Mouse (Mus musculus) heart, postnatal 25 days (tissue): ENCODE measurements around the gene Chrm1. TPM values are rescaled to one million over a fixed set of nuclear protein-coding genes. Genes with fewer than 3 reads are reported as not detected.

ENCODE experiments used
- DNase-seq: peaks from one replicate; pipeline ENCODE4 v3.0.0; 2022; ENCODE audit warnings: low spot score
- intact Hi-C: fragments of 180-260 bp; cut with DNase I; formaldehyde crosslinking; loops from one replicate; pipeline ENCODE4 v1.15.1; 2025
- total RNA-seq, 2 experiments: library from RNA; stranded (reverse); gene quantifications; 2 replicates each; pipeline ENCODE4 v1.2.3; 2021

Gene Chrm1
- not detected for total RNA-seq

DNA sequence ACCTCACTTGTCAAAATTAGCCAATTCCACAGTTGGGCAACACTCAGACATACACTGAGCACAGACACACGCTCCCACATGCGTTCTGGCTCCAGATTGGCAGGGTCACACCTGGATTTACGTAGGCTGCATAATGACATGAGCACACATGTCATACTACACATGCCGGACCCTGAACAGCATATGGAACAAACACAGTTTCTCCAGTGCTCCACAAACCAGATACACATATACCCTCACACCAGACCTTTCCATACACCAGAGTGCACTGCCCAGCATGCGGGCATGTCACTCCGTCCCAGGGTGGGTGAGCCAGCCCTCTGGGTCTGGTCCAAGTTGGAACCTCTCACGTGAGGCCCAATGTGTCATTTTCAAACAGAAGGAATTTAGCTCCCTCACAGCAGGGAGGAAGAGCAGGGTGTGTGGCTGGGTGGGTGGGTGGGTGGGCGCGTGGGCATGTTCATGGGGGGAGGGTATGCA is at the start of gene Chrm1:
Gene Chrm1, plus strand, starts transcription at position 430 of the 480 bp plus-strand sequence.
- intact Hi-C loops = loop anchor here (2.0 kb wide), 1 partner anchor 19 kb away; no protein-coding TSS in a partner anchor
- no peak for DNase-seq

DNA sequence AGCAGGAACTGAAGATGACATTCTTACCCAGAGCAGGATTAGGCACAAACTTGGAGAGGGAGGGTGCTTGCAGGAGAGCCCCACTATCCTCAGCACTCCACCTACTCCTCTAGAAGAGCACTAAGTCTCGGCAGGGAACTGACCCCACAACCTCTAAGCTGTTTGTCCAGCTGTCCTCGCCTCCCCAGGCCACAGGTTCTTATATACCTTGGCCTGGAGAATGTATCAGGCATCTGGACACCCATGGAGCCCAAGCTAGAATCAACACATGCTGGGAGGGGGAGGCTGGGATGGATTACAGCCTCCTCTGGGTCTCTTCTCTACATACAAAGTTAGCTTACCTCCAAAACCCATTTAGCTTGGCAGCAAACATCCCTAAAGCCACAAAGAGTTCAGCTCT is 49.2 kb upstream of the Chrm1 start:
- DNase-seq = no peak
- intact Hi-C loops = no loop called here

DNA sequence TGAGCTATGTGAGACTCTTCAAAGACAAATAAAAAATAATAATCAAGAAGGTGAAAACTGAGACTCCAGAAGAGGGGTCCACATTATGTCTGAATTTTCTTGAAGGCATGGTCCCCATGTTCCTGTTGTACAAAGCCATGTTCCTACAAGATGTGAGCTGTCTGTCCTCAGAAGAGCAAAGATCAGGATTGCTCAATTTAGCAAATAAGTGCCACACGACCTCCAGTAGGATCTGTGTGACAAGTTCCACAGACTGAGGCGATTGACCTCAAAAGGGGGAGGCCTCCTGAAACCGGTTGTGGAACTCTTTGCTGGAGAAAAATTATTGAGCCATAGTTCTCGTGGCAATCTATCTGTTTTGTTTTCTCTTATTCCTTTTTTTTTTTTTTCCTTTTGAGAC is 47.3 kb upstream of the Chrm1 start:
- DNase-seq = no peak
- intact Hi-C loops = no loop called here

DNA sequence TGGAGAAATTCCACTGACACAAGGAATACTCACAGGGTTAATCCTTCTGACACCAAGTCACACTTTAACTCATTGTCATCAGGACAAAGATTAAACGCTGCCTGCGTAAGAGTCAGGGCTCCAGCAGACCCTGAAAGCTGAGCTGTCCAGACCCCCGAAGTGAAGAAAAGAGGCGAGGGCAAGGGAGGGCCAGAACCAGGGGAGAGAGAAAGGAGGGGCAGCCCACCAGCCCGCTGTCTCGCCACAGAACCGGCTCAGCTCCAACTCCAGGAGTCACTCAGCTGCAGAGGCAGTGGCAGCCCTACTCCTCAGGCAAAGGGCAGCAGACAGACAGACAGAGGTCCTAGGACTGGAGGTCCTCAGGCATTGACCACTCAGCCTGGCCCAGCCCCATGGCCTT is 45.7 kb upstream of the Chrm1 start, which contains the start of gene Slc22a6:
Gene Slc22a6, plus strand, starts transcription at position 136 of the 400 bp plus-strand sequence.
- intact Hi-C loops = no loop called here
- no peak for DNase-seq

DNA sequence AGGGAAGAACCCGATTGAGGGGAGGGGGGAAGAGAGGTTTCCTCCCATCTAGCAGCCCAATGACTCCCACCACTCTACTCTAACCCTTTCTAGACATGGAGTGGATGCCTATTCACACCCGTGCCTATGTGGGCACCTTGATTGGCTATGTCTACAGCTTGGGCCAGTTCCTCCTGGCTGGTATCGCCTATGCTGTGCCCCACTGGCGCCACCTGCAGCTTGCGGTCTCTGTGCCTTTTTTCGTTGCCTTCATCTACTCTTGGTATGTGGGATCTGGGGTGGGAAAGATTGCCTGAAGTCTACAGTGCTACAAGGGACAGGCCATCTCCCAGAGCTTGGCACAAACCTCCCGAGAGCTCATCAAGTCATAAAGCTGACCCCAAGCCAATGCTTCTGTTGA is 42.5 kb upstream of the Chrm1 start:
- intact Hi-C loops = no loop called here
- no peak for DNase-seq

DNA sequence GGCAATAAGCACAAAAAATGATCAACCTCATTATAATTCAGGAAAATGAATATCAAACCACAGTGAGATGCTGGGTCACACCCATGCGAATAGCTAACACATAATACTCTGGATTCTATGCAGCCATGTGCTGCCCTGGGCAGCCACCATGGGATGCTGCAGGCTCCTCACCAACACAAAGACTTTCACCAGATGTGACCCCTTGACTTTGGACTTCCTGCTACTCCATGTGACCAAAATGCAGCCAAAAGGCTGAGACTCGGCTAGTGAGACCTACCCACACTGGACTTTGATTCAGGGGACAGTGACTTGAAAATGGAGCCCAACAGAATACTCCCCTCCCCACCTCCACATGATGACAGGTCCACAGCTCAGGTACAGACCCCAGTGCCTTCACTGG is 33.3 kb upstream of the Chrm1 start:
- intact Hi-C loops = no loop called here
- no peak for DNase-seq

DNA sequence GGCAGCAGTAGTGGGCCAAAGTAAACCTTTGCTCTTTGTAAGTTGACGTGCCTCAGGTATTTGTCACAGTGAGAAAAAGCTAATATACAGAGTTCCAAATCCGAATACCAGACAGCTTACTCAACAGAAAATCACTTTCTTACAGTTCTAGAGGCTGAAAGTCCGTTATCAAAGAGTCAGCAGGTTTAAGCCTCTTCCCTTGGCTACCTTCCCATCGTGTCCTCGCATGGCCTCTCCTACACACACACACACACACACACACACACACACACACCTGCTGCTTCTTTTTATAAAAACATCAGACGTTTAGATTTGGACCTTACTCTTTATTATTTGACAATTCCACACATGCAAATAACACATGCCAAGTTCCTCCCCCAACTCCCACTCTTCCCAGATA is 32.8 kb upstream of the Chrm1 start:
- no peak for DNase-seq

DNA sequence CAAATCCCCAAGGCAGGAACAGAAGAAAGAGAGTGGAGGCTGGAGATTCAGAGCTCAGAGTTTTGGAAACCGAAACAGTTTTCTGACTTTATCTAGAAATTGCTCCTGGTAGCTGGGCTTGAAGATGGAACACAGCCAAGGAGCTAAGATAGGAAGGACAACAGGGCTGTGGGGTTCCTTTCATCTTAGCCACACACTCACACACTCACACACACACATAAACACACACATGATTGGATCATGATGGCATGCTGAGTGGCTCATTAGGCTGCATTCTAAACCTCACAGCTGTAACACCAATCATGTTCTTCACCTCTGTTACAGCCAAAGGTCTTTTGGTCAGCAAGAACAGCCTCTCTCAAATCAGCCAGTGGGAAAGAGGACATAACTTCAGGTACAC is 31.6 kb upstream of the Chrm1 start:
- intact Hi-C loops = no loop called here
- DNase-seq = no peak

More for the DNA sequence above, 32.8 kb upstream of the Chrm1 start:
- intact Hi-C loops = no loop called here

DNA sequence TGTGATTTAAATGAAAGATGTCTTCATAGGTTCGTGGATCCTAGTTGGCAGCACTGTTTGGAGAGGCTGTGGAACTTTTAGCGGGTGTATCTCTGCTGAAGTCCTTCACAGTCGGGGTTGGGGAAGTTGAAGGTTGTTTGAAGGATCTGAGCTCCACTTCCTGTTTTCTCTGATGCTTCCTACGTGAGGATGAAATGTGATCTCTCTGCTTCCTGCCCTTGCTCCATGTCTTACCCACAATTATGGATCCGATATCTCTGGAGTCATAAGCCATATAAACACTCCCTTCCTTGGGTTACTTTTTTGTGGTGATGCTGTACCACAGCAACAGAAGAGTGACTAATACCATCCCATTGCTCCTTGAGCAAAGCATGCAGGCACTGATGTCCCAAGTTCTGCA is 21.5 kb upstream of the Chrm1 start:
- no peak for DNase-seq
- intact Hi-C loops = no loop called here

DNA sequence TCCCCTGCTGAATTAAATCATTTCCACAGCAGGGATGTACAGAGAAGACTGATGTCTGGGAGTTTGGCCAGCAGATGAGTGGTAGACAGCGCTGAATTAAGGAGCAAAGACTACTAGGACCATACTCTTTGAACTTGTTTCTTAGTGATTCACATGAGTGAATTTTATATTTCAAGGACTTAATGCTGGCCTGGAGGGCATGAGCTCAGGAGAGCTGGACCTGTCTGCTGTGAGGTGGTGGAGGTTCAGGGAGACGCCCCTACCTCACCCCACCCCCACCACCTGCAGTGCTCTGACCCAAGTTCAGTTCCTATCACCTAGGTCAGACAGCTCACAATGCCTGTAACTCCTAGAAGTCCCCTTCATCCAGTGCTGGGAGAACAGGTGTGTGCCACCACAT is 17.2 kb upstream of the Chrm1 start:
- DNase-seq = no peak
- intact Hi-C loops = no loop called here

DNA sequence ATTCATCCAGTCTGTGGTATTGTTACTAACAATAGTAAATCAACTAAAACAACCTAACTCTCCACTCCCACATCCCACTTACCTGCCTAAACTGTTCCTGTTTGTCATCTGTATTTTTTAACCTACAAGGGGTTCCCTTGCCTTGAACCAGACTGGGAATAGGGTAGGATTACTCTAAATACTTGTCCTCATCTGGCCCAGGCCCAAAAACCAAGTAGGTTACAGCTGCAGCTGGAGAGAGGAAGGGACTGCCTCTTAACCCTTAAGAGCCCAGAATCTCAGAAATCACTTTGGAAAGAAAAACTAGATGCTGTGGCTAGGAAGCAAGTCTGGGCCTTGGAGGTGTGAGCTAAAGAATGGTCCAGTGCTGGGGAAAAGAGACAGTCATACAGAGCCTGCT is 7.8 kb upstream of the Chrm1 start:
- intact Hi-C loops = no loop called here
- DNase-seq = no peak

DNA sequence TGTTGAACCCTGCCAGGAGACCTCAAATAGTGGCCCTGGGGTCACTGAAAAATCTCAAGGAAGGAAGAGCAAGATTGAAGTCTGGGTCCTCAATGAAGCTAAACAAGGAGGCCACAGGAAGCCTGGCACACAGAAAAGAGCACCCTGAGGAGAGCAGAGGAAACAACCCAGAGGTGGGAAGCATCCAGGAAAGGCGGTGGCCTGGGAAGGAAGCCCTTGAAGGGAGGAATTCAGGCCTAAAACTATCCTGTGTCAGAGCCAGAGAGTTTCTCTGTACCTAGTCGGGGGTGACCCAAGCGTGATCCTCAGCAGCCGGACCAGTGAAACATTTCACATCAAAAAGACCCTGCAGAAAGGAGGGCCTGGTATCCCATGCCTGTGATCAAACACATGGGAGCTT is 7.2 kb upstream of the Chrm1 start:
- intact Hi-C loops = no loop called here
- no peak for DNase-seq

DNA sequence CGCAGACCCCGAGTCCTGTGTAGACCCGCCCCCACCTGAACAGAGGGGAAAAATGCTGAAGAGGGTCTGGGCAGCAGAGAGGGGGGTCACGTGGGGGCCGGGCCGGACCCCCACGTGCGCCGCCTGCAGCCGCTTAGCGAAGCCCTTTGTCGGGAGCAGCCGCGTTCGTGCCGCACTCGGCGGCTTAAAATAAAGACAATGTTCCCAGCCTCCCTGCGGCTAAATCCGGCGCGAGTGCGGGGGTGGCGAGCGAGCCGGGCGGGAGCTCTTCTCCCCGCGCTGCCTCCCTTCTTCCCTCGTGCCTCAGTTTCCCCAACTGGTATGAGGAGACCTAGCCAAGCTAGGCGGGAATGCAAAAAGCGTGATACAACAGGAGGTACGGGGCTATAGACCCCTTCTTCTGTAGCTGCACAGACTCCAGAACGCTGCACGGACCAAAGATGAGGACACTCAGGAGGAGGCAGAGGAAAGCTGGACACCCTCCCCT is 1.7 kb upstream of the Chrm1 start:
- intact Hi-C loops = loop anchor here (2.0 kb wide), 1 partner anchor 21 kb away; no protein-coding TSS in a partner anchor

DNA sequence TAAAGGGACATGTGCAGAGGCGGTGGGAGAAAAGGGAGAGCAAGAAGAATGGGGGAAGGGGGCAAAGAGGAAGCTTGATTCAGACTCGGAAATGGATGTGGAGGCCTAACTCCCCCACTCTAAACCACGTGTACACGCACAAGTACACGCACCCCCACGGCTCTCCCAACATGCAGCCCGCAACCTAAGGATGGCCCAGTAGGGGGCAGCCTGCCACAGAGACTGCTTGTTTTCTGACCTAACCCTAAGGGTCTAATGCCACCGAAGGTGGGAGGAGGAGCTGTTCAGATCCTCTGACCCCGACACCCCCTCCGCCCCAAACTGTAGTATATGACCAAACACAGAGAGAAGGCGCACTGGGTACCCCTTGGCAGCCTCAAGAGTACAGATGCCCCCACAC is 1.3 kb upstream of the Chrm1 start:
- intact Hi-C loops = loop anchor here (2.0 kb wide), 1 partner anchor 20 kb away; no protein-coding TSS in a partner anchor
- no peak for DNase-seq

More for the DNA sequence above, 1.7 kb upstream of the Chrm1 start:
- no peak for DNase-seq

DNA sequence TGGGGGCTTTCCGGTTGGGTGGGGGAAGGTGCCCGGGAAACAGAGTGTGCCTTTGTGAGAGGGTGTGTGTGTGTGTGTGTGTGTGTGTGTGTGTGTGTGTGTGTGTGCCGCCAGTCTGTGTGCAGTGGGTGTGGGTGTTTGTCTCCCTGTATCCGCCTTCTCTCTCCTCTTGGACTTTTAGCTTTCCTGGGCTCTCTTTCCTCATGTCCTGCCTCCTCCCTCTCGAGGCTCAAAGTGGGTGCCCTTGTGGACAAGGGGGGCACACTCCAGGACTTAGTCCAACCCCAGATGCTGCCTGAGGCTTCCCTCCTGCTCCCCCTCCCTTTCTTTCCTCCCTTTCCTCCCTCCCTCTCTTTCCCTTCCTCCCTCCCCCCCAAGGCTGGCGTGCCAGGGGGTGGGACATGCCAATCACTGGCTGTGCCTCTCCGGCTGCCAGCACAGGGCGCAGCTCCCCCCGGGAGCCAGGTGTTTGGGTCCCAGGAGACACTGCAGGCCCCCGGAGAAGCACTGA is 377 bp downstream of the Chrm1 start:
- intact Hi-C loops = loop anchor here (2.0 kb wide), 1 partner anchor 19 kb away; no protein-coding TSS in a partner anchor
- no peak for DNase-seq

DNA sequence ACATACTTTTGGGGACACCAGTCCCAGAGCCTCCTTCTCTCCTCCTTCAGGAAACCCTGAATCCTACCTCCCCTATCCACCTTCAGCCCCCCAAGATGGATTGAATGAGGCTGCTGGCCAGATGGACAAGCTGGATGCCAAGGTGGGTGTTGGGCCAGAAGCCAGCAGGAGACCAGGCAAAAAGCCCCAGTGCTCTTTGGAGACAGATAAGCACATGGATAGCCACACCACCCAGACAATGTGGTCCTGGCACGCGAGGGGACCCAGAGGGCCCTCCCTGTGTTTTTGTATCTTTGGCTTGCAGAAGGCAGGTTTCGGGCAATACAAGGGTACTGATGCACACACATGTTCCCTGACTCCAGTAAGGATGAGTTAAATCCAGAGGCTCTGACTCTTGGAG is 1.3 kb downstream of the Chrm1 start:
- intact Hi-C loops = no loop called here
- DNase-seq = no peak

DNA sequence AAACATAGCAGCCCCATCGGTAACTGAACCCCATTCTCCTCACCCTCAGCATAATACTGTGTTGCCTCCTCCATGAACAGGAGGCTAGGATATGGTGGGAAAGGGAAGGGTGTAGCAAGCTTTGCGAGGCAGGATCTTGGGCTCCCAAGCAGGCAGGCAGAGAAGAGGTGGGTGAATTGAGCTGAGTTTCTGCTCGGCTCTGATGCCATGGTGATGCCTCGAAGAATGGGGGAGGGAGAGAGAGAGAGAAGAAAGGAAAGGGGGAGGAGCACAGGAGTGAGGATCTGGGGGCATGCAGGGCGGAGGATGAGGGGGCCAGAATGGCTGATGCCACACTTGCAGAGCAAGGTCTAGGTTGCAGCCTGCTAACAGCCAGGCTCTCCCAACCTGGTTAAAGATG is 2.2 kb downstream of the Chrm1 start:
- DNase-seq = no peak
- intact Hi-C loops = no loop called here

DNA sequence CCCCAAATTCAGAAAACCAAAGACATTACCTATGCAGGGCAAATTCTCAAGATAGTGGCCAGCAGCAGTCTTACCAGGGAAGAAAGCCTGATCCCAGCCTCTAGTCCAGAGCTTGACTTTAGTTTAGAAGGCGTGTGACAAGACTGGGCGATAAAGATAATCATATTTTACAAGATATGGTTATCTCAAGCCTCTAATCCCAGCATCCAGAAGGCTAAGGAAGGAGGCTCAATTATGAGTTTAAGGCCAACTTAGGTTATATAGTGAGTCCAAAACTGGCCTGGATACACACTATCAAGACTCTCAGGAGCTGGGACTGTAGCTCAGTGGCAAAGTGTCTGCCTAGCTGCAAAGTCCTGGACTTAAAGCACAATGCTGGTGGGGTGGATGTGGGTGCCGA is 9.3 kb downstream of the Chrm1 start:
- intact Hi-C loops = no loop called here
- DNase-seq = no peak

DNA sequence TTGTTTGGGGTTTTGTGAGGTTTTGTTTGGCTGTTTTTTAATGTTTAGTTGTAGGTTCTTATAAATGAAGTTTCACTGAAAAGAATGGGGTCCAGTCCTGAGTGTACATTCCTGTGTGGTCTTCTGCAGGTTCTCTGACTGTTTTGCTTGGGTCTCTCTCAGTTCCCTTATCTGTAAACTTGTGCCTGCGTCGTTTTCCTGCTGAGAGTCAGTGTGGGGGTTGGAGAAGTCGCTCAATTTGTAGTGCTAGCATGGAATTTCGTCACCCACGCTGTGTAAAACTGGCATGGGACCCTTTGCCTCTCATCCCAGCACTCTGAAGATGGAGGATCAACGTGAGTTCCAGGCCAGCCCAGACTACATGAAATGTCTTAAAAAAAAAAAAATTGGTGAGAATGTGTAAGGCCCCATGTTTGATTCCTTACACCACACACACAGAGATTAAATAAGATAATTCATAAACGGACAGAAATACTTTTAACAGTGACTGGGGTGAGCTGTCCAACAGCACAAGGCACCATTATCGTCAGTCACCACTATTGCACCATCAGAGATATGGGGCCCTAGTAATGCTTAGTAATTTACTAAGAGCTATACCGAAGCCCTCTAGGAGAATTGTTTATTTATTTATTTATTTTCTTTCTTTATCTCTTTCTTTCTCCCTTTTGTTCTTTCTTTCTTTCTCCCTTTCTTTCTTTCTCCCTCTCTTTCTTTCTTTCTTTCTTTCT is 9.9 kb downstream of the Chrm1 start:
- DNase-seq = no peak
- intact Hi-C loops = no loop called here

DNA sequence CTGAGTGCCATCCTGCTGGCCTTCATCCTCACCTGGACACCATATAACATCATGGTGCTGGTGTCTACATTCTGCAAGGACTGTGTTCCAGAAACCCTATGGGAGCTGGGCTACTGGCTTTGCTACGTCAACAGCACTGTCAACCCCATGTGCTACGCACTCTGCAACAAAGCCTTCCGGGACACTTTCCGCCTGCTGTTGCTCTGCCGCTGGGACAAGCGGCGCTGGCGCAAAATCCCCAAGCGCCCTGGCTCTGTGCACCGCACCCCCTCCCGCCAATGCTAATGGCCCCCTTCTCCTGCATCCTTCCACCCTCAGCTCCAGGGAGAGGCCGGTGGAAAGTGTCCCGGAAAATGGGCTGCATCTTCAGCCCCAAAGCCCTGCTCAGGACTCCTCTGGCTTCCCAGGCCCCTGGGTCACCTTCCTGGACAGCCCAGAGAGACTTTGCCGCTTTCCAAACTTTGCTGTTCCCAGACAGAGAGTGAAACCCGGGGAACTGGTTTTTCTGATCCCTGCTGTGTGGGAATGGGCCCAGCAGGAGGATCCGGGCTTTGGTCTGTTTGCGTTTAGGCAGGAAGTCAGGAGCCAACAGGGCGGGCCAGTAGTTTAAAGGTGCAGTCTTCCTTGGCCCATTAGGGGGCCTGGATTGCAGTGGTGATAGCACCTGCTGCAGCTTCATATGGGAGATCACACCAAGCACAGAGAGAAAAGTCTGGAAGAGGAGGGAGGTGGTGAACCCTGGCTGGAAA is 15.6 kb downstream of the Chrm1 start:
- intact Hi-C loops = no loop called here
- no peak for DNase-seq
